Mouse (Mus musculus) naive thymus-derived CD4-positive, alpha-beta T cell, adult 2 months (primary cell): ENCODE measurements around the gene Mon2.
"Not testable (repeated sequence)": the region's sequence is repeated elsewhere in the genome, so short reads cannot be mapped to it uniquely, and the experiment has no call there.

Experiments
- DNase-seq: peaks from one replicate; pipeline ENCODE4 v3.0.0-alpha.2; 2011; ENCODE audit warnings: low read depth

The Mon2 gene

DNA sequence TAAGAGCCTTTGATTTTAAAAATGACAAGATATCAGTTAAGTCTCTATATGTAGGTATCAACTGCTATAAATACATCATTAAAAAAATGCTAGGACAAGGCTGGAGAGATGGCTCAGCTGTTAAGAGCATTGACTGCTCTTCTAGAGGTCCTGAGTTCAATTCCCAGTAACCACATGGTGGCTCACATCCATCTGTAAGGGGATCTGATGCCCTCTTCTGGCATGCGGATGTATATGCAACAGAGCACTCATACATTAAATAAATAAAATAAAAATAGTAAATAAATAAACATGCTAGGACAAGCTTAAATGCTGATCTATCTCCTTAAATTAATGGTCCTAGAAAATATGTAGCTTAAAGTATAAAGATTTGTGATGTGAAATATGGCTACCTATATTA lies 19.2 kb downstream of the Mon2 start:
- DNase-seq, result peak; percentile 24

DNA sequence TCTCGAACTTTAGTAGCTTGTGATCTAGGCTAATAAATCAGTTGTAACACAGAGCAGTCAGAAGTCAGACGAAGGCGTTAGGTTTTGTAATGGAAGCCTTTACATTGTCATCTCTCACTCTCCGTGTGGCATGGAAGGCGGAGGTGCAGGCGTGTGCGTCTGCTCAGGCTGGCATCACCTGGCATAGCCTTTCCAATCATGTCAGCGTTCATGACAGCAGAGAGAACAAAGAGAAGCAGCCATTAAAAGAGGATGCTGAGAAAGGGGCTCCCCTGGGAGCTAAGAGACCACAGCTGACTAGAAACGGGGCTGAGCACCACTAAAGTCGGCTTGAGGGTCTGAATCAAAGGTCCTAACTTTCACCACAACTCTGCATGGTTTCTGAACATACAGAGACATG lies 19.8 kb downstream of the Mon2 start:
- DNase-seq, result no peak

DNA sequence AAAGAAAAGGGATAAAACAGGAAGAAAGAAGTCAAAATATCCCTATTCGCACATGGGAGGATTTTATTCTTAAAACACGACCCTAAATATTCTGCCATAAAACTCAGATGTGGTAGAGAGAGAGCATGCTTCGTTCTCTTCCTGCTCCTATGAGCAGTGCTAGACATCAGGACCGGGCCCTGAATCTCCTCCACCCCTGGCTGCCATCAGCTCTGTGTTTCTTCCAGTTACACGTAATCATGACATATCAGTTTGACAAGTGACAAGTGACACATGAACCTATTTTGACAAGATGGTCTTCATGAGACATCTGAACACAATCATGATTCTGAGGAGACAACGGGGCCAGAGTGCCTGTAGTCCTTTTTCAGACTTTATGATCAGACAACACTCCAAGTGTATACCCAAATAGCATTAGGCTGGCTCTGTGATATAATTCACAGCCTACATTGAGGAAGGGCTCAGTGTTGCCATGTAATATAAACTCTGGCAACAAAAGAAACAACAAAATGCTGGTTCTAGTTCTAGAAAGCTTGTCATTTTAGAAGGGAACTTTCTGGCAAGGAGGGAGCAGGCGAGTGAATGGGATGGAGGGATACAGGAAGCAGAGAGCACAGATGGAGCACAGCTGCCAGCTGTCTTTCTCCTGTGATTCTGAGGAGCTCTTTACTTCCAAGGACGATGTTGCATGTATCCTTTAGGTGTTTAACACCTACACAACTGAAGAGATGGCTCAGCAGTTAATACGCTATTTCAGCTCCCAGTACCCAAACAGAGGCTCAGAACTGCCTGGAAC lies 20.9 kb downstream of the Mon2 start:
- DNase-seq, result no peak

DNA sequence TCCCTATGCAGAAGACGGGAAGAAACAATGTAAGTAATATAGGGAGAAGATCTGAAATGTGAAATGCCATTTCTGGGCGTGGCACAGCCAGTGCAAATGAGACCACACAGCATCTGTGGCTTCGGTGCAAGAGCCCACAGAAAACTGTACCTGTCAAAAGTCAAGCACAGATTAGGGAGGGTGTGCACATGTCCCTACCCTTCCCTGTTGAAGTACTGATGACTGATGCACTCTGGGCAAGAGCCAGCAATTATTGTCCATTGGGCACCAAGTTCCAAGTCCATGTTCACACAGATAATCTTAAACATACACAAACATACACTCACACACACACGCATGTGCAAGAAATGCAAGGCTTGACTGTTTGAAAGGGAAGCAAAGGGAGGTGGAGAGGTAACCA lies 22.7 kb downstream of the Mon2 start:
- DNase-seq, result no peak

DNA sequence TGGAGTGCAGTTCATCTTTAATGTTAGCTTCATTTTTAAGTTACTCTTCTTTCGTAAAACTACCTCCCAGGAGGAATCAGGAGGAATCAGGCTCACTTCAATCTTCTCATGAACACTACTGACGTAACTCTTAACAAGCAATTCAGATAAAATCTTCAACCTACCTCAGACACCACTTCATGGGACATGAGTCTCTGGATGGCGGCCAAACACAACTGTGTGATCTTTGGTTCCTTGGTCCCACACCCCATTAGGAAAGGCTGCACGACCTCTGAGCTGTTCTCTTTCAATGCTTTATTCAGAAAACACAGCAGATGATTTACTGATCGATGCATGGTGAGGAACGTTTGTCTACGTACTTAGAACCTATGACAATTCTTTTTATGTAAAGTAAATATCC lies 24.3 kb downstream of the Mon2 start:
- DNase-seq, result no peak

DNA sequence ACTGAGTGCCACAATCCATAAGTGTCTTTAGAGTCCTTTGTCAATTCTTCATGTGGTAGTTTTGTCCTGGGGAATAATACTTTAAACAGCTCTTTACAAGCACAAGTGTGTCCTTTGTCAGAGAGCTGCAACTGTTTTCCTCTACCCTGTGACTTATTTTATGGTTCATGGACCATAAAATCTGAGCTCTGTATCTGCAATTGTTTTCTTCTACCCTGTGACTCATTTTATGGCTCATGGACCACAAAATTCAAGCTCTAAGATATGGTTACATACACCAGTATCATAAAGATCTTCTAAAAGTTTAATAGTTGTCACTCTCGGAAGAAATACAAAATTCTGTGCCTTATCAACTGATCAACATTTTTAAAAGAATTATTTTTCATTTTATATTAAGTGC lies 27.6 kb downstream of the Mon2 start:
- DNase-seq, result no peak

DNA sequence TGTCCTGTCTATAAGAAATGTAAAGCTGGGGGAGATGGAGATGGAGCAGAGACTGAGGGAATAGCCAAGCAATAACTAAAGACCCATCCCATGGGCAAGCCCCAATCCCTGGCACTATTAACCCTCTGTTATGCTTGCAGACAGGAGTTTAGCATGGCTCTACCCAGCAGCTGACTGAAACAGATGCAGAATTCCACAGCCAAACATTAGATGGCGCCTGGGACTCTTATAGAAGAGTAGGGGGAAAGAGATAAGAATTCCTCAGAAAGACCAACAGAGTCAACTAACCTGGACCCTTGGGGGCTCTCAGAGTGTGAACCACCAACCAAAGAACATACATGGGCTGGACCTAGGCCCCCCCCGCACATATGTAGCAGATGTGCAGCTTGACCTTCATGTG lies 36.4 kb downstream of the Mon2 start:
- DNase-seq, result no peak

DNA sequence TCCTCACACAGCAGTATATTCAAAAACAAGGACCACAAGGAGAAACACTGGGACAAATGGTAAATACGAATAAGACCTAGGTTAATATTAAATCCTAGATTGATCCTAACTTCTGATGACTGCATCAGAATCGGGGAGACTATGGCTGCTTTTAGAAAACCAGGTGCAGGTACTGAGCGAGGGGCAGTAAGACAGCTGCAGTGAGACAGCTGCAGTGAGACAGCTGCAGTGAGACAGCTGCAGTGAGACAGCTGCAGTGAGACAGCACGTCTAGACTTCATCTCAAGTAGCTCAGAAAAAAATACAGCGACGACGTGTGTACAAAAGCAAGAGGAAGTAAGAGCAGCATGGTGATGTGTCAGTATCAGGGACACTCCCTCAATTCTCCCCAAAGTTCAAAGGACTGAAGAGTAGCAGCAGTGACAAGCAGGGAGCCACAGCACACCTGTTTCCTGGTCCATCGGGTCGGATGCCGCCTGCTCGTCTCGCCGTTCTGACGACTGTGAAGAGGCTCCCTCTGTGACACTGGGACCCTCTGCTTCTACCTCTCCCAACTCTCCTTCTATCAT lies 44.1 kb downstream of the Mon2 start:
- DNase-seq, result no peak

DNA sequence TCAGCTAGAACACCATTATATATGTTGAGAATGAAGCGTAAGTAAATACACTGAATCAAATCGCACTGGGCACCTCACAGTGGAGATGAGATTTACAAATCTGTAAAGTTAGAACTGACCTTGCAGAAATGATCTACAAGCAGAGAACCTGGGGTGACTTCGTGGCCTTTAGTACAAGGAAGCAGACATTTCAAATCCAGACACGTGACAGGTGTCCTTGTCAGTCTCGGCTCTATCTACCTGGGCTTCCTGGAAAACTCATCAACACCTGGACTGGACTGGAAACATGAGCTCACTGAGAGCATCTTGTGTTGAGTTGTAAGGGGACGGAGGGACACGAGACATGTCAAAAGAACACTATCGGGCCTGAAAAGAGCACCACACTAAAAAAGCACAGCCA lies 44.9 kb downstream of the Mon2 start:
- no peak for DNase-seq

DNA sequence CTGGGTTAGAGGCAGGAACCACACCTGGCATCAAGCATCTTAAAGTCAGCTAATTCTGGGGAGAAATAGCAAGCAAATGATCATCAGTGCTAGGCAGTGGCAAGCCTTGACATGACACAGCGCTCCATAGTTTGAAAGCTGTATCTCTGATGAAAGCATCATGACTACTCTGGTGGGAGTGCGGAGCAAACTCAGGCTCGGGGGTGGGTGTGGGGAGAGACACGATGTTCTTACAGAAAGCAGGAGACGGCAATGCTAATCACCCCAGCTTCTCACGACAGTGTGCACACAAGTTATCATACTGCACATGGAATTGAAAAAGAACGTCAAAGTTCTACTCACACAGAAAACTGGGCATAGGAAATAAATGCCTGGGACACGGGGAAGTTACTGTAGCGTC lies 45.7 kb downstream of the Mon2 start:
- no peak for DNase-seq

DNA sequence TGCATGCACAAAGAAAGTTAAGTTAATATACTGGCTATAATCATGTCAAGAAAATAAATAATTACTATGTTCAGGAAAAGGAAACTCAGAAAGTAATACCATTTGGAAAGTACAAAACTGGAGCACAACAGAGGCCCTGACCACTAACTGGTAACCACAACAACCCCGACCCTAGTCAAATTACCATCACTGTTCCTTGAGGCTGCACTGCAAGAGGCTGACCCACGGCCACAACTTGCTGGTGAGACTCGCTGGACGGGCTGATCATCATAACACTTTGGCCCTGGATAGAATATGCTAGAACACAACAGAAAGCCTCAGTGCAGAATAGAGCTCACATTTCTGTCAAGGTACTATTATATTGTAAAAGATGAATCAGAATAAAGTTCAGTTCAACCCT lies 47.4 kb downstream of the Mon2 start:
- no peak for DNase-seq

DNA sequence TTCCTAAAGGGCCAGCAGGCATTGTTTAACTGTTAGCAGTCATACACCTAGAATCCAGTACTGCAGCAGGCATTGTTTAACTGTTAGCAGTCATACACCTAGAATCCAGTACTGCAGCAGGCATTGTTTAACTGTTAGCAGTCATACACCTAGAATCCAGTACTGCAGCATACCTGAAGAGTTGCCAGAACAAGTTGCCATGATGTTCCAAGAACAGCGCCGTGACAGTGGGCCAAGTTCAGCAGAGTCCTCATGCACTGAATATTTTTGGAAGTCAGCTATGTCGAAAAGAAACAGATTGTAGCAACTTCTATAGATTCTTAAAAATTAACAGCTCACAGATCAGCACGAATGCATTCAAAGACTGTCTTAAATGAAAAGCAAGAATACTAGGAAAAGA lies 49.6 kb downstream of the Mon2 start:
- not testable (repeated sequence) for DNase-seq

DNA sequence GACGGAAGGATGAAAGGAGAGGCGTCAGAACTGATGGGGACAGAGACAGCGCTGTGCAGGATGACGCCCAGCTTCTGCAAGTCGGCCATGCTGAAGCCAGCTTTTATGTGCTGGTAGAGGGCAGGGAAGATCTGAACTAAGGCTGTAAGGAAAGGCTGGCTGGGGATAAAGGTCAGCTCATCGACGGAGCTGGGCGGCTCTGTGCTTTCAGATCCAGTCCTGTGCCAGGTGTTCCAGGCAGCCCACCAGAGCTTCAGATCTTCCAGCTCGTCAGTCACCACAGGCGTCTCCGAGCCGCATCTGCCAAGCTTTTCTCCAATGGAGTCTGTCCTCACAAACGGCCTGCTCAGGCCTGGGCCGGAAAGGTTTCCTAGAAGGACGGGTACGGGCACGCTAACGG lies 62.9 kb downstream of the Mon2 start:
- DNase-seq, result no peak

DNA sequence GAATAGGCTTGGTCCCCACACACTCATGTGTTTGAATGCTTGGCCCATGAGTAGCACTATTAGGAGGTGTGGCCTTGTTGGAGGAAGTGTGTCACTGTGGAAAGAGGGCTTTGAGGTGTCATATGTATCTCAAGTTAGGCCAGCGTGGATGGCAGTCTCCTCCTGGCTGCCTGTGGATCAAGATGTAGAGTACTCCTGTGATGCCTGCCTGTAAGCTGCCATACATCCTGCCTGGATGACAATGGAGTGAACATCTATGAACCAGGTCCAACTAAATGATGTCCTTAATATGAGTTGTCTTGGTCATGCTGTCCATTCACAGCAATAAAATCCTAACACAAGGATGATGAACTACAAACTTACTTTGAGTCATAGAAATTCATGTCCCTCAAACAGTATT lies 64.9 kb downstream of the Mon2 start:
- no peak for DNase-seq

DNA sequence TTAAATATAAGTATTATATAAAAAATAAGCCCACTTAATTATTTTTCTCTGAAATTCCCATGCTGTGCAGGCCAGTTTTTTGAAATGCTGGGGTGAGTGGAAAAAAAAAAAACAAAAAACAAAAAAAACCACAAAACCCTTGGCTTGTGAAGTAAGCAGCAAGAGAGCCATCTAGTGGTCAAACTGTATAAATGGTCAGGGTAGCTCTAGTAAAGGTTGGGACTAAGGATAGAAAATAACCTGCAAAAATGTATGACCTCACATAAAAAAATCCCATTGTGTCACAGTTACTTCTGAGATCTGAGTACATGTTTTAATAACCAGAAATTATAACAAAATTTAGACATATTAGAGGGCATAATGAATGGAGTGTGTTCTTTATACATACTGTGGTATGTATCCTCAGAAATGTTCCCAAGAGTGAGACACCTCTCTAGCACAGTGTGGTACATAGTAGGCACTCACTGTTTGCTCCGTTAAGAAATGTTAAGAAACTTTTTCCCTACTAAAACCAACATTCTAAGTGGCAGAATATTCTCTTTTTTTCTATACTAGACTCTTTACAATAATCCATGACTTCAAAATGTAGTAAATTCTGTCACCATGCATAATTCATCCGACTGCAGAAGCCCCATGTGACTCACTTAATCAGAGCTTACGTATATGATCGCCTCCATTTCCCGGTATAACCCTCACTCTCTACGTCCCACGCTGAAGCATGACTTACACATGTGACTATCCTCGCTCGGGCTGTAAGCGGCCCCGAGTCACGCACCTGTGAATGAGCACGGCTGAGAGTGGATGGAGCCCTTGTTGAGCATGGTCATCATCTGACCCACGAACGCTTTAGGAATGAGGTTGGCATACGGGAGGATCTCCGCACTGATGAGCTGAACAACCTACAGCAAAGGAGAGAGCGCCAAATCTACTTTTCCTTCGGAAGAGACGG lies 70.8 kb downstream of the Mon2 start:
- DNase-seq, result peak; percentile 78

DNA sequence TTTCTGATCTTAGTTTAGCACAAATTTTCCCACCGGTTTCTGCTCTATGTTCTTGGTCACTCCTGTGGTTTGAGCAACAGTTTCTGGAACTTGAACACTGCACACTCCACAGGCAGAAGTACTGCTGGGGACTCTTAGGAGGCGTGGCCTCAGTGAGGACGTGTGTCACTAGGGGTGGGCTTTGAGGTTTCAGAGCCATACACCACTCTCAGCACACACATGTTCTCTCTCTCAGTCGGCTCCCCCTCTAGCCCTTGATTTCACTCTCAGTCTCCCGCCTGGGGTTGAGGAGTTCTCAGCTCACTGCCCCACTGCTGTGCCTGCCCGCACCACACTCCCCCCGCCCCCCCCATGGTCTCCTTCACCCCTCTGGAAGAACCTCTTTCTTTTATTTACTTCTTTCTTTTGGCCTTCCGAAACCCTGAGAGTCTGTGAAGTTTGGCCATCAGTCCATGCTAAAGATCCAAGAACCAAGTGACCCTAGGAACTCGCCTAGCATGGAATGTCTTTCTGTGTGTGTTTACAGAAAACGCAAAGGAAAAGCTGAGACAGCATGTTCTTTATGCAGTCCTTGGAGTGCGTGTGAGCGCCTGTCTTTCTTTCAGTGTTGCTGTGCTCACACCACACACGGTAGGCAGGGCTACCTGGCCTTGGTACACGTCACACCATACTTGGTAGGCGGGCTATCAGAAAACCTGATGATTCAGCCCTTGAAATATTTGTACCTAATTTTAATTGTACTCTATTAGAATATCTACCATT lies 71.6 kb downstream of the Mon2 start:
- no peak for DNase-seq

DNA sequence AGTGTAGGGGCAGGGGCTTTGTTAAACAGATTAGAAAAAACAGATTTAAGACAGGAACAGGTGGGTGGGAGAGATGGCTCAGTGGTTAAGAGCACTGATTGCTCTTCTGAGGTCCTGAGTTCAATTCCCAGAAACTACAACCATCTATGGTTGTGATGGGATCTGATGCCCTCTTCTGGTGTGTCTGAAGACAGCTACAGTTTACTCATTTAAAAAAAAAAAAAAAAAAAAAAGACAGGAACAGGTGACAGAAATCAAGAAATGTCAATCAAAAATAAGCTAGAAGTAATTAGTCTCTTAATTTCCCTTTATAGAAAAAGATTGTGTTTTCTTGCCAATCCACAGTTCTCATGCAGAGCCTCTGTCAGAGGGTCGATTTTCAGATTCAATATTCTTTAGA lies 74.3 kb downstream of the Mon2 start:
- DNase-seq, result no peak

DNA sequence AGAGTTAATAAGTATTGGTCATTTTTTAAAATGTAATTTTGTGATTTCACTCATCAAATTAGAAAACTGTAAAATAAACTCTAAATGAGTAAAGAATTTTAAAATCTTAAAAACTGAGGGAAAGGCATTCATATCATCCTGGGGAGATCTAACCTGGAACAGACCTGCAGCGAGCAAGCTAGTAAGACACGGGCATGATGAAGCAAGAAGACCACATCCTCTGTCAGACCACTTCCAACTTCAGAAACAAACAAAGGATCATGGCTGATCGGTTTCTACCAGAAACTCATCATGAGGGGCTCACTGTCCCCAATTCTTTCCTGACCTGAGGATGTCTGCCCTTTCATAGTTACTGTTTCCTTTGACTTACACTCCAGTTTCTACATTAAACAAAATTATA lies 74.9 kb downstream of the Mon2 start:
- DNase-seq, result no peak

DNA sequence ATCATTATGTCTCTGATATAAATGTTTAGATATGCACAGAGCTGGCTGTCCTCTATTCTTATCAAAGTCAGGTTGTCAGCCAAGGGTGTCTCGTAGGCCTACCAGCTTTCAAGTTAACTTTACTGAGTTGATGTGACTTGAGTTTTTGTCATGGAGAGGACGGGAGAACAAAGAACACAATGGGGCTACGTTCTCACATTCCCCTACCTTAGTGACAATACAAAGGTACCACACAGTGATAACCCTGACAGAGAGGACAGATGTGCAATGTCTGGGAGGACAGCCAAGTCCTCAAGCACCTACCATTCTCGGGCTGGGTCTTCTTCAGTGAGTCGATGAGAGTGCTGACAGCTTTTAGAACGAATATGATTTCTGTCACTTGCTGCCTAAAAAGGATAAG lies 76.9 kb downstream of the Mon2 start:
- no peak for DNase-seq

DNA sequence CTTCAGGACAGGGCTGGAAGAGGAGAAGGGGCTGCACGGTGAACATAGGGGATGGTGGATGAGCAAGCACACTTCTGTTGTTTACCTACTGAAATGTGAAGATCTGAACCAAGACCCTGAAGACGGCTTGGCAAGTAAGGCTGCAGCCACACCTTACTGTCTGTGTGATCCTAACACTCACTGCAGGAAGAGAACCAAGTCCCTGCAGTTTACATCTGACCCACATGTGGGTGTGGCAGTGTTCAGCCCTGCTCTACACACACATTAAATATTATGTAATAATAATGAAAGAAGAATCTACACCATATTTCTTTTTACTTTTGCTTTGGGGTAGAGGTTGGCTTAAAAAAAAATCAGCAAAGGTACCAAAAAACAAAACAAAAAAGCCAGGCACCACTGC lies 78.5 kb downstream of the Mon2 start:
- DNase-seq, result no peak

DNA sequence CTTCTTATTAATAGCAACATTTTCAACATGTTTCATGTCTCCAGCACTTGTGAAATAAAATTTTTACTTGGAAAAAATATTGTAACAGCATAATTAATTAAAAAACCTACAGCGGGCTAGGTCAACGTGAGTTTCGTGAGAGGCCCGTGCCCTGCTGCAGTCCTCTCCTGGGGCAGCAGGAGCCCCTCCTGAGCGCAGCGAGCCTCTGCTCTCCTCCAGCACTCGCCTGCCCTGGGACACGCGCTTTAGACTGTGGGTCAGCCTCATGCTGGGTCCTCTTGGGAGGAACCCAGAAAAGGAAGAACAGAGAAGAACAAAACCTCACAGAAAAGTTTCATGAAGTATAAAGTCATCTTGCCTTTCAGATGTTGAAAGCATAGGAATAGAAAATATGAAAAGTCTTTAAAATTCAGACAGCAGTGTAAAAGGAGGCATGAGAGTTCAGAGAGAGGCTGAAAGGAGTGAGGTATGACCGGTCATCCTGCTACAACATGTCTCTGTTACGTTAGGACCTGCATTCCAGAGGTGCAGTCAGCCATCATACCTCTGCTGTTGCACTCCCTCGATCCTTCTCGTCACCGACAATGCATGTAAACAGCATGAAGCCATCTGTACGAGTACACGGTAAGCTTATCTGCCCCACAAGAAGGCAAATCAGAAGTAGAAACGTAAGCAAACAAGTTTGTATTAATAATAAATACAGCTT lies 81.8 kb downstream of the Mon2 start:
- no peak for DNase-seq

DNA sequence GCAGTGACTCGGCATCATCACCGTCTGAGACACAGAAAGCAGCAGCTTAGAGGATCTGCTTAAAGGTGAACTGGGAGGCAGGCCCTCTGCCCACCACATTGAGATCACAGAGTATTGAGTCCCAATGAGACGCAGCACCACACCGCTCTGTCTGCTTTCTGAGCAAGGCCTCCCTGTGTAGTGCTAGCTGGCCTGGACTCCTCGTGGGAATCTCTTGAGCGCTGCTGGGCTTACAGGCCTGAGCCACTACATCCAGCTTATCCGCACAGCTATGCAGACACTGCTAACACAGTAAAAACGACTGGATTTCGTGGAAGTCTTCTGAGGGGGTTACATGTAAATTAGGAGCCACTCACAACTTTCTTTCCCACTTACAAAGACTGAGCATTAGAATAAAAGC lies 84.7 kb downstream of the Mon2 start:
- no peak for DNase-seq
